8 mouse cellular contexts compared by ENCODE assay signal in genomic region chr12:84030659-84031332, GRCm38 (mm10). TPM values are rescaled to one million over a fixed set of nuclear protein-coding genes. Genes with fewer than 3 reads are reported as not detected.
A peak's percentile ranks its signal among the peaks of the same experiment; 100 is the strongest.
DNase-seq lines count a peak whose midpoint lies in the region; ATAC-seq and TF ChIP-seq lines count a peak whose summit lies in the region.

No protein-coding gene starts in this region.

- no peaks in the 10 kb centered on the region for H3K27me3 ChIP-seq in ES-Bruce4 (ENCODE audit: control insufficient read depth, insufficient read depth, low read length, poor library complexity, severe bottlenecking)
- H3K27me3 ChIP-seq in forebrain, embryonic 14.5 days (replicated peaks; ENCODE audit: control insufficient read depth, insufficient read depth, low read length): no peaks in the 10 kb centered on the region
- no peaks in the 10 kb centered on the region for H3K27me3 ChIP-seq in lung, embryonic 16.5 days (ENCODE audit: control insufficient read depth, insufficient read depth, low read depth, low read length)
- no peaks in the 10 kb centered on the region for H3K27me3 ChIP-seq in thymus, adult 2 months (ENCODE audit: control insufficient read depth, insufficient read depth, low read length)

- no peak overlapping the region for H3K9ac ChIP-seq in ES-Bruce4 (ENCODE audit: low read depth, poor library complexity, severe bottlenecking)
- H3K9ac ChIP-seq in forebrain, embryonic 14.5 days (ENCODE audit: low read length): no peak overlapping the region
- H3K9ac ChIP-seq in lung, embryonic 16.5 days (ENCODE audit: low read length): no peak overlapping the region

- no peak overlapping the region for H3K4me2 ChIP-seq in forebrain, embryonic 14.5 days (ENCODE audit: low read length)
- H3K4me2 ChIP-seq in lung, embryonic 16.5 days (ENCODE audit: low read depth, low read length): no peak overlapping the region

- no peak overlapping the region for H3K4me3 ChIP-seq in ES-Bruce4 (ENCODE audit: low read depth, low read length)
- no peak overlapping the region for H3K4me3 ChIP-seq in forebrain, embryonic 14.5 days (ENCODE audit: low read depth, low read length)
- no peak overlapping the region for H3K4me3 ChIP-seq in lung, embryonic 16.5 days (ENCODE audit: low read length)
- H3K4me3 ChIP-seq in thymus, adult 2 months (ENCODE audit: control insufficient read depth, insufficient read depth, low read length): no peak overlapping the region

- H3K4me1 ChIP-seq in ES-Bruce4 (ENCODE audit: control insufficient read depth, insufficient read depth, low read length): no peaks in the 10 kb centered on the region
- no peaks in the 10 kb centered on the region for H3K4me1 ChIP-seq in forebrain, embryonic 14.5 days (ENCODE audit: control insufficient read depth, insufficient read depth, low read length)
- H3K4me1 ChIP-seq in lung, embryonic 16.5 days (replicated peaks; ENCODE audit: control insufficient read depth, insufficient read depth, low read length): no peaks in the 10 kb centered on the region
- H3K4me1 ChIP-seq in thymus, adult 2 months (replicated peaks; ENCODE audit: control insufficient read depth, insufficient read depth, low read length): no peaks in the 10 kb centered on the region

- WGBS in forebrain, embryonic 14.5 days: 68% methylated on average over 4 of the region's 4 CpGs
- WGBS in lung, embryonic 16.5 days: 58% methylated on average over 4 of the region's 4 CpGs
- WGBS in thymus, adult 2 months: 48% methylated on average over 4 of the region's 4 CpGs

- H3K27ac ChIP-seq in ES-Bruce4 (ENCODE audit: insufficient read depth, low read length): no peak overlapping the region
- H3K27ac ChIP-seq in forebrain, embryonic 14.5 days (ENCODE audit: low read depth, low read length): no peak overlapping the region
- H3K27ac ChIP-seq in lung, embryonic 16.5 days (ENCODE audit: low read length): no peak overlapping the region
- no peak overlapping the region for H3K27ac ChIP-seq in thymus, adult 2 months (ENCODE audit: control insufficient read depth, insufficient read depth, low read length)

- TF ChIP-seq POLR2A in ES-Bruce4 (IDR thresholded peaks at IDR 0.05; ENCODE audit: insufficient read depth, low read length): no peak
- no peak for TF ChIP-seq POLR2A in thymus, adult 2 months (IDR thresholded peaks at IDR 0.05; ENCODE audit: control insufficient read depth, extremely low read depth, insufficient read depth, low read length, poor library complexity)

- H3K36me3 ChIP-seq in ES-Bruce4 (ENCODE audit: control insufficient read depth, insufficient read depth, low read length, poor library complexity, severe bottlenecking): no peaks in the 10 kb centered on the region
- H3K36me3 ChIP-seq in forebrain, embryonic 14.5 days (ENCODE audit: control insufficient read depth, insufficient read depth, low read length): no peaks in the 10 kb centered on the region
- H3K36me3 ChIP-seq in lung, embryonic 16.5 days (ENCODE audit: control insufficient read depth, insufficient read depth, low read length): no peaks in the 10 kb centered on the region
- no peaks in the 10 kb centered on the region for H3K36me3 ChIP-seq in thymus, adult 2 months (ENCODE audit: control insufficient read depth, insufficient read depth, low read length)

- H3K9me3 ChIP-seq in ES-Bruce4 (replicated peaks; ENCODE audit: control insufficient read depth, insufficient read depth, low read length, poor library complexity, severe bottlenecking): peaks cover 21% of the 10 kb centered on the region
- H3K9me3 ChIP-seq in forebrain, embryonic 14.5 days (replicated peaks; ENCODE audit: control insufficient read depth, low read length): no peaks in the 10 kb centered on the region
- no peaks in the 10 kb centered on the region for H3K9me3 ChIP-seq in lung, embryonic 16.5 days (ENCODE audit: control insufficient read depth, low read length)

- TF ChIP-seq EP300 in ES-Bruce4 (IDR thresholded peaks at IDR 0.05; ENCODE audit: insufficient read depth, low read depth, low read length): no peak

- peak; percentile 70 for TF ChIP-seq CTCF in ES-Bruce4 (IDR thresholded peaks at IDR 0.05; ENCODE audit: low read depth, low read length)
- no peak for TF ChIP-seq CTCF in thymus, adult 2 months (IDR thresholded peaks at IDR 0.05; ENCODE audit: borderline replicate concordance, control insufficient read depth, extremely low read depth, insufficient read depth, low read length, poor library complexity)

- DNase-seq in c-Kit-positive CD71-positive TER-119-positive erythroid progenitor cells, embryonic 14.5 days (ENCODE audit: low spot score): peak; percentile 65
- DNase-seq in forebrain, embryonic 14.5 days (ENCODE audit: low spot score): peak; percentile 84
- DNase-seq in heart, postnatal 4 days: peak; percentile 87
- peak; percentile 54 to 90 for DNase-seq in layer of hippocampus, adult 18-20 months (ENCODE audit: low spot score in 2 of 2)
- DNase-seq in ovary, postnatal 14 days (ENCODE audit: low spot score): peak; percentile 76
- DNase-seq in thymus, adult 2 months: peak; percentile 71

- ATAC-seq in forebrain, embryonic 14.5 days: peak; percentile 80
- ATAC-seq in lung, embryonic 16.5 days (ENCODE audit: low read depth): peak; percentile 78

RNA-seq across cellular contexts. Expression of gene Acot4, which starts 7.4 kb away (rescaled TPM):
- 0.21 and 0.39 TPM in 2 replicates for polyA plus RNA-seq in ES-Bruce4 (2011; ENCODE audit: insufficient read depth, insufficient read length, low read depth, missing spikeins)
- 0.14 and 0.22 TPM in 2 replicates for polyA plus RNA-seq in forebrain, embryonic 14.5 days (2014; fragmentation: Nextera tagmentation; extraction: Ambion mirVana)
- total RNA-seq in heart, postnatal 4 days (2021): 1 to 10 TPM; 1.3 to 1.5 TPM
- total RNA-seq in layer of hippocampus, adult 18-20 months (2021): 1 to 10 TPM; 2.7 to 3.9 TPM
- 0.47 and 0.58 TPM in 2 replicates for polyA plus RNA-seq in lung, embryonic 16.5 days (2015; fragmentation: Nextera tagmentation; extraction: Ambion mirVana)
- polyA plus RNA-seq in thymus, adult 2 months (2012; rRNA removed): 0.65 and 0.66 TPM in 2 replicates

RNA-seq across cellular contexts. Expression of gene Gm49366, which starts 7.9 kb away (rescaled TPM):
- not detected in 2 replicates for polyA plus RNA-seq in ES-Bruce4 (2011; ENCODE audit: insufficient read depth, insufficient read length, low read depth, missing spikeins)
- not detected in 2 replicates for polyA plus RNA-seq in forebrain, embryonic 14.5 days (2014; fragmentation: Nextera tagmentation; extraction: Ambion mirVana)
- total RNA-seq in heart, postnatal 4 days (2021): not detected
- total RNA-seq in layer of hippocampus, adult 18-20 months (2021): 1 to 10 TPM in 1 of 2 experiments, not detected in 1; 1.3 TPM
- not detected in 2 replicates for polyA plus RNA-seq in lung, embryonic 16.5 days (2015; fragmentation: Nextera tagmentation; extraction: Ambion mirVana)
- polyA plus RNA-seq in thymus, adult 2 months (2012; rRNA removed): not detected in 2 replicates

RNA-seq across cellular contexts. Expression of gene Acot3, which starts 21.1 kb away (rescaled TPM):
- polyA plus RNA-seq in ES-Bruce4 (2011; ENCODE audit: insufficient read depth, insufficient read length, low read depth, missing spikeins): not detected in 2 replicates
- 0.34 and 0.72 TPM in 2 replicates for polyA plus RNA-seq in forebrain, embryonic 14.5 days (2014; fragmentation: Nextera tagmentation; extraction: Ambion mirVana)
- total RNA-seq in heart, postnatal 4 days (2021): 1 to 10 TPM; 2.2 to 2.5 TPM
- total RNA-seq in layer of hippocampus, adult 18-20 months (2021): 1 to 10 TPM; 3.1 to 3.4 TPM
- polyA plus RNA-seq in lung, embryonic 16.5 days (2015; fragmentation: Nextera tagmentation; extraction: Ambion mirVana): 0.11 and 0.29 TPM in 2 replicates
- not detected in 2 replicates for polyA plus RNA-seq in thymus, adult 2 months (2012; rRNA removed)

RNA-seq across cellular contexts. Expression of gene Acot1, which starts 21.5 kb away (rescaled TPM):
- polyA plus RNA-seq in ES-Bruce4 (2011; ENCODE audit: insufficient read depth, insufficient read length, low read depth, missing spikeins): 36.4 and 48.7 TPM in 2 replicates
- polyA plus RNA-seq in forebrain, embryonic 14.5 days (2014; fragmentation: Nextera tagmentation; extraction: Ambion mirVana): 81.2 and 83.6 TPM in 2 replicates
- 100 to 1,000 TPM; 161 to 177 TPM for total RNA-seq in heart, postnatal 4 days (2021)
- 10 to 100 TPM; 21.0 to 28.4 TPM for total RNA-seq in layer of hippocampus, adult 18-20 months (2021)
- 82.2 and 86.7 TPM in 2 replicates for polyA plus RNA-seq in lung, embryonic 16.5 days (2015; fragmentation: Nextera tagmentation; extraction: Ambion mirVana)
- polyA plus RNA-seq in thymus, adult 2 months (2012; rRNA removed): 3.6 TPM in 2 replicates

RNA-seq across cellular contexts. Expression of gene Acot5, which starts 38.3 kb away (rescaled TPM):
- polyA plus RNA-seq in ES-Bruce4 (2011; ENCODE audit: insufficient read depth, insufficient read length, low read depth, missing spikeins): not detected in 2 replicates
- polyA plus RNA-seq in forebrain, embryonic 14.5 days (2014; fragmentation: Nextera tagmentation; extraction: Ambion mirVana): not detected in 2 replicates
- under 1 TPM in 1 of 2 experiments, not detected in 1; 0.21 TPM for total RNA-seq in heart, postnatal 4 days (2021)
- total RNA-seq in layer of hippocampus, adult 18-20 months (2021): 1 to 10 TPM; 6.0 to 6.5 TPM
- not detected in 2 replicates for polyA plus RNA-seq in lung, embryonic 16.5 days (2015; fragmentation: Nextera tagmentation; extraction: Ambion mirVana)
- 1.1 and 1.6 TPM in 2 replicates for polyA plus RNA-seq in thymus, adult 2 months (2012; rRNA removed)
